Mouse (Mus musculus) bone marrow macrophage, adult 2 months (primary cell): Measurements from ENCODE around the gene Zfp652. TPM values are rescaled to one million over a fixed set of nuclear protein-coding genes. Genes with fewer than 3 reads are reported as not detected.
A peak's percentile ranks its signal among the peaks of the same experiment; 100 is the strongest.

Experiments used
- H3K27ac ChIP-seq: 2 replicates; pipeline ENCODE4 v1.5.1; 2012; ENCODE audit warnings: low read depth, low read length; ENCODE audit not compliant: insufficient read depth
- H3K4me1 ChIP-seq: 2 replicates; pipeline ENCODE4 v1.6.1; 2012; ENCODE audit warnings: low read length; ENCODE audit not compliant: control insufficient read depth, insufficient read depth
- H3K4me3 ChIP-seq: 2 replicates; pipeline ENCODE4 v1.5.1; 2012; ENCODE audit warnings: mild to moderate bottlenecking, low read length, moderate library complexity; ENCODE audit not compliant: insufficient read depth
- CTCF ChIP-seq: IDR thresholded peaks from 2 replicates; pipeline ENCODE4 v1.5.1; 2012; ENCODE audit warnings: low read depth, mild to moderate bottlenecking, low read length, moderate library complexity
- POLR2A ChIP-seq: IDR thresholded peaks from 2 replicates; pipeline ENCODE4 v1.6.1; 2012; ENCODE audit warnings: mild to moderate bottlenecking, low read depth, low read length, borderline replicate concordance
- polyA plus RNA-seq: library from polyadenylated mRNA; stranded (reverse); fragments of >200 nt; gene quantifications from 2 replicates; pipeline ENCODE4 v1.2.4, GENCODE M21; 2012; ENCODE audit not compliant: missing spikeins, insufficient read depth, insufficient read length

Gene Zfp652
- polyA plus RNA-seq, 1 experiment = 51.5 TPM

GRCm38 (mm10) chr11:95710478-95710877 is 2.0 kb upstream of the Zfp652 start:
- Histone ChIP-seq H3K27ac (no peak overlapping the region), H3K4me1 (peaks cover 14% of the 10 kb centered on the region), H3K4me3 (no peak overlapping the region)
- TF ChIP-seq CTCF = no peak
- TF ChIP-seq POLR2A = no peak

DNA sequence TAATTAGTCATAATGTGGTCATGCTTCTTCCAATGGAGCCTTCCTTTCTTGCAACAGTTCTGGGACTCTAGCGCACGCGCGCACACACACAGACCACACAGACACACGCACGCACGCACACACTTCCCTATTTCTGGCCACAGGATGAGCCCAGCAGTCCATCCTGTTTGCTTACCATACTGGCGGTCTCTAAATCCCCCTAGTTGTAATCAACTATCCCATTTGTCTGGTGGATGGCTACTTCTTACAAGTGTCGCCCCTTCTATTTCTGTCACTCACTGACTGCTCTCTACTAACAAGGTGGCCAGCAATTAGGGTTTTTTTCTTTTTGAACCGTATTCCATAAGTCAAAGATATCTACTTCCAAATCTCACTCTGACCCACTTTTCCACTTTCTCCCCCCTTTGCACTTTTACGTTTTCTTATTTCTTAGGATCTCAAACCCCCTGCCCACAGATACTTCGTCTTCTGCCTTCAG is 349 bp upstream of the Zfp652 start:
- peak overlapping the region; percentile 96 for H3K27ac ChIP-seq
- H3K4me1 ChIP-seq = peaks cover 22% of the 10 kb centered on the region
- TF ChIP-seq POLR2A = no peak
- no peak for TF ChIP-seq CTCF
- H3K4me3 ChIP-seq = peak overlapping the region; percentile 83

GRCm38 (mm10) chr11:95713225-95713810 is 845 bp downstream of the Zfp652 start:
- Histone ChIP-seq H3K27ac (peak overlapping the region; percentile 75), H3K4me1 (peaks cover 22% of the 10 kb centered on the region), H3K4me3 (peak overlapping the region; percentile 83)
- no peak for TF ChIP-seq POLR2A
- no peak for TF ChIP-seq CTCF

GRCm38 (mm10) chr11:95713811-95714241 is 1.4 kb downstream of the Zfp652 start:
- Histone ChIP-seq H3K4me1 (peaks cover 21% of the 10 kb centered on the region), H3K27ac (peak overlapping the region; percentile 75), H3K4me3 (peak overlapping the region; percentile 83)
- no peak for TF ChIP-seq CTCF
- no peak for TF ChIP-seq POLR2A

DNA sequence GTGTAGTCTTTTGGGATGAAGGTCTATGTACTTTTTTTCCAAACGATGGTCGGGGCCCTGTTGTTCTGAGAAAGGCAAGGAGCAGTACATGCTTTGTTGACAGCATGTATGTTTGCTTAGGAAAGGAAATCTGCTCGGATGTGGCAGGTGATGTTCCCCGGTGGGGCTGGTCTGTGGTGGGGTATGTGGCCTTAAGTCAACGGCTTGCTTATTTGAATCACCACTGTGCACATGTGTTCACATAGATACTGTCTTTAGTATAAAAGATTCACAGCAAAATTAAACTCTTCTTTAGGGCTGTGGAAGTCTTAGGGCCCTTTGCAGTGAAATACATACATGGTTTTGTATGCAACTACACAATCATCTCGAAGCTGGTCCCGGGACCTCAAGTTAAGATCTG is 1.9 kb downstream of the Zfp652 start:
- peak overlapping the region; percentile 83 for H3K4me3 ChIP-seq

DNA sequence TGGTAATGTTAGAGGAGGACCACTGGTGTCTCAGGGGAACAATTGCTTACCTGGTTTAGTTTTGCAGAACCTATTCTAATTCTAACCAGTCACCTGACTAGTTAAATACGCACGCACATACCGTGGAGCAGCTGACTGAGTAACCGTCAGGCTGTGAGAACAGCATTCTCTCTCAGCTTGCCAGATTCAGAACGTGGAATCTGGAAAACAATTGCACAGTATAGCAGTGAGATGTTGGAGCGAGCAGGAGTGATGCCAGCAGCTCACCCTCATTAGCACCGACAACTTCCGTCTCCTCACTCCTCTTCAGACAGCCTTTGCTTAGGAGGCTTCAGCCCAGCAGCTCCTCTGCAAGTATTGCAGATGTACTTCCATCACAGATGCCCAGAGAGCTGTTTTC is 3.7 kb downstream of the Zfp652 start:
- no peak for TF ChIP-seq POLR2A
- TF ChIP-seq CTCF = no peak
- H3K4me3 ChIP-seq = no peak overlapping the region
- no peak overlapping the region for H3K27ac ChIP-seq
- peaks cover 25% of the 10 kb centered on the region for H3K4me1 ChIP-seq

More for the DNA sequence above, 1.9 kb downstream of the Zfp652 start:
- no peak for TF ChIP-seq POLR2A
- TF ChIP-seq CTCF = no peak
- H3K4me1 ChIP-seq = peaks cover 23% of the 10 kb centered on the region
- peak overlapping the region; percentile 40 for H3K27ac ChIP-seq

DNA sequence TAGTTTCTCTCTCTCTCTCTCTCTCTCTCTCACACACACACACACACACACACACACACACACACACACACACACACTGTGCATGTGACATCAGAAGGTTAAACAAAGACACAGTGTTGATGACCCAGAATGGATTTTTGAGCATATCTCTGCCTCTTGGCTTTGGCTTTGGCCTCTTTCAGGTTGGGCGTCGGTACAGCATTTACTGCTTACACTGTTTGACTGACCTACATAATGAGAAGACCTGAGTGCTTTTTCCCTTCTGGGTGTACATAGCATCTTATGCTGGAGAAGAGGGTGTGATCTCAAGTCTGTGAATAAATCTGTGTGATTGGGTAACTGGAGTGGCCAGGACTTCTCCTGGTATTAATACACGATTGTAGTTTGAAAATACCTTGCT is 6.9 kb downstream of the Zfp652 start:
- H3K4me1 ChIP-seq = peaks cover 22% of the 10 kb centered on the region
- no peak overlapping the region for H3K27ac ChIP-seq
- no peak overlapping the region for H3K4me3 ChIP-seq
- TF ChIP-seq CTCF (no peak), POLR2A (no peak)

- H3K4me3 ChIP-seq = no peak within 1 kb of the TSS
- peaks cover 13% of the 10 kb centered on the region for H3K4me1 ChIP-seq
- no peak within 1 kb of the TSS for H3K27ac ChIP-seq
- no peak for TF ChIP-seq POLR2A
- TF ChIP-seq CTCF = no peak
Observed at GRCm38 (mm10) chr11:95723287-95723686, 10.8 kb downstream of the Zfp652 start, which contains the start of gene B130006D01Rik. B130006D01Rik (plus strand) TSS chr11:95723587.

GRCm38 (mm10) chr11:95724466-95724865 is 12.0 kb downstream of the Zfp652 start:
- TF ChIP-seq POLR2A = no peak
- TF ChIP-seq CTCF = no peak
- peaks cover 19% of the 10 kb centered on the region for H3K4me1 ChIP-seq
- no peak overlapping the region for H3K27ac ChIP-seq
- no peak overlapping the region for H3K4me3 ChIP-seq

DNA sequence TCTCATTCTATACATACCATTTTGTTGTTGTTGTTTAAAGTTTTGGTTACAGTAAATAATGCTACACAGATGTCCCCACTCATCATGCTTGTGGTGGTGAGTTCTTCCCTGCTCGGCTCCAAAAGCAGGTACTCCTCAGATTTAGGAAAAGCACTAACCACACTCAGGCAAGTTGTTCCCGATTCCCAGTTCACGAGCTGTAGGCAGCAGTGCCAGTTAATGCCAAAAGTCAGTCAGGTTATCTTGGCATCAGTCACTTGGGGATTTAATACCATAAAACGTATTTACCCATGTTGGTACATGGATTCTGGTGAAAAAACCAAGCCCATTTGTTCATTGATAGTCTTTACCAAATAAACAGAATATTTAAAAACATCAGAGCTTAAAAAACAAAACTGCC is 13.7 kb downstream of the Zfp652 start:
- peaks cover 19% of the 10 kb centered on the region for H3K4me1 ChIP-seq
- no peak overlapping the region for H3K4me3 ChIP-seq
- no peak overlapping the region for H3K27ac ChIP-seq
- TF ChIP-seq CTCF (no peak), POLR2A (no peak)

DNA sequence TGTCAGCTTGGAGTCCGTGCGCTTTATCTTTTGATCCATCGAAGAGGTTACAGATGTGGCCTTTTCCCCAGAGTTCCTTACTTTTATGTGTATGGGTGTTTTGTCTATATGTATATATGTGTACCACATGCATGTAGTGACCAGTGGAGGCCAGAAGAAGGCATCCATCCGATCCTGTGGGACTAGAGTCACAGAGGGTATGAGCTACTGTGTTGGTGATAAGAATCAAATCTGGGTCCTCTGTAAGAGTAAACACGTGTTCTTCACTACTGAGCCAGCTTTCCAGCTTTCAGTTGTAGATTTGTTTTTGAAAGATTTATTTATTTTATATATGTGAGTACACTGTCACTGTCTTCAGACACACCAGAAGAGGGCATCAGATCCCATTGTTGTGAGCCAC is 15.5 kb downstream of the Zfp652 start:
- TF ChIP-seq POLR2A (no peak), CTCF (no peak)
- H3K4me1 ChIP-seq = peaks cover 19% of the 10 kb centered on the region
- H3K27ac ChIP-seq = no peak overlapping the region
- H3K4me3 ChIP-seq = no peak overlapping the region
